Mouse (Mus musculus) cerebellum, adult 2 months (tissue): ENCODE measurements around the gene Zmynd10.

Source experiments
- CTCF ChIP-seq: fragments of 200-500 bp; IDR thresholded peaks from 2 replicates; pipeline ENCODE4 v1.5.1; 2011; ENCODE audit warnings: low read depth, mild to moderate bottlenecking, control low read depth, low read length, moderate library complexity, borderline replicate concordance; ENCODE audit not compliant: insufficient read depth
- POLR2A ChIP-seq: fragments of 200-500 bp; IDR thresholded peaks from 2 replicates; pipeline ENCODE4 v1.6.1; 2011; ENCODE audit warnings: low read length, control low read depth, borderline replicate concordance; ENCODE audit not compliant: insufficient read depth

GRCm38 (mm10) chr9:107545199-107545598, 1.9 kb upstream of the Zmynd10 start:
- TF ChIP-seq CTCF (no peak), POLR2A (no peak)
